Mouse (Mus musculus) gonadal fat pad, adult 2 months (tissue): ENCODE measurements around the gene Pdk1. TPM values are rescaled to one million over a fixed set of nuclear protein-coding genes. Genes with fewer than 3 reads are reported as not detected.

Experiments used
- DNase-seq: peaks from one replicate; pipeline ENCODE4 v3.0.0-alpha.2; 2012; ENCODE audit warnings: low read depth
- polyA plus RNA-seq: library from polyadenylated mRNA; depleted of rRNA; stranded (reverse); fragments of >200 nt; gene quantifications from 2 replicates; pipeline ENCODE4 v1.2.3, GENCODE M21; 2012; rRNA removed

The Pdk1 gene
- polyA plus RNA-seq, 1 experiment, result 28.1 TPM

- DNase-seq, result no peak
These were observed 65.8 kb downstream of the Pdk1 start for GRCm38 (mm10) chr2:71938716-71939393.

- DNase-seq, result no peak
These were observed 68.1 kb downstream of the Pdk1 start for GRCm38 (mm10) chr2:71941005-71941720.

- DNase-seq, result no peak
These were observed 68.7 kb downstream of the Pdk1 start for GRCm38 (mm10) chr2:71941721-71942087.

- no peak for DNase-seq
These were observed 78.2 kb downstream of the Pdk1 start for GRCm38 (mm10) chr2:71951212-71951611.

Other genes with a start within 250 kb of the Pdk1 start
- 48.9 and 71.3 TPM in 2 replicates for gene Itga6, start 127.6 kb upstream of the Pdk1 start, polyA plus RNA-seq
- 4.0 TPM in 2 replicates for gene Rapgef4, start 108.0 kb downstream of the Pdk1 start, polyA plus RNA-seq